Mouse (Mus musculus): ENCODE measurements around the gene Zmiz1. TPM values are rescaled to one million over a fixed set of nuclear protein-coding genes. Genes with fewer than 3 reads are reported as not detected.

The Zmiz1 gene
- polyA plus RNA-seq, 1 experiment from 2014 or later, result 31.3 TPM

DNA sequence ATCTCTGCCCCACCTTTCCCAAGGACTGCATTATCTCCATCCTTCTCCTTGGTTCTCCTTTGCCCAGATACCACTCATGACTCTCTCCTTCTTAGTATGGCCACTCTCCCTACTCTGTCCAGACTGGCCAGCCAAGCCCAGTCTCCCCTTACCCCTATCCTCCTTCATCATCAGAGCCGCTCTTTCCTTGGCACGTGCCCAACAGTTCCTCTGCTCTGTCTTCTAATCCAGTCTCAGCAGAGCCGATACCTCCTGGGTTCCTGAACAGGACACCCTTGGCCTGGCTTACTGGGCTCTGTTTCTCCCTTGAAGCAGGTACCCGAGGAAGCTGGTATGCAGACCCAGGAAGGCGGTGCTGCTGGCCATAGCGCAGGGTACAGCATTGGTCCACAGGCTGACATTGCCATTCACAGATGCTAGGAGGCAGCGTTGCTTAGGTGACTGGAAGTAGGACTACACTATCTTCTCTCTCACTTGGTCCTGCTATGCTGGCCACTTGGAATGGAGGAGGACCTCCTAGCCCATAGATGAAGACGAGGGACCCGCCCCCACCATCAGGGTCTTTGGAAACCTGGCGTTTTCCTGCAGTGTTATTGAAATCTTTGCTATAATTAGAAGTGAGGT, 80.6 kb downstream of the Zmiz1 start:
- Histone ChIP-seq H3K27me3 (ENCODE audit: control insufficient read depth, insufficient read depth, low read length) (no peaks in the 10 kb centered on the region), H3K4me2 (ENCODE audit: low read length) (no peak overlapping the region), H3K9me3 (ENCODE audit: control insufficient read depth, low read length) (no peaks in the 10 kb centered on the region), H3K4me3 (ENCODE audit: control insufficient read depth in 1 of 2, insufficient read depth in 1 of 2, low read depth in 1 of 2, low read length in 2 of 2) (no peak overlapping the region), H3K36me3 (ENCODE audit: control insufficient read depth, insufficient read depth, low read length) (peaks cover 42% of the 10 kb centered on the region), H3K27ac (replicated peaks in 1 of 2; ENCODE audit: control insufficient read depth in 1 of 2, insufficient read depth in 1 of 2, low read depth in 2 of 2, low read length in 2 of 2) (no peak overlapping the region), H3K9ac (ENCODE audit: low read length) (no peak overlapping the region), H3K4me1 (ENCODE audit: control insufficient read depth in 2 of 2, insufficient read depth in 2 of 2, low read length in 2 of 2) (peaks cover 8 to 42% of the 10 kb centered on the region in 2 experiments)
- 71% methylated on average over 10 of the region's 10 CpGs for WGBS
- ATAC-seq (ENCODE audit: insufficient number of reproducible peaks, insufficient read depth, low FRiP score, low read depth), result no peak

DNA sequence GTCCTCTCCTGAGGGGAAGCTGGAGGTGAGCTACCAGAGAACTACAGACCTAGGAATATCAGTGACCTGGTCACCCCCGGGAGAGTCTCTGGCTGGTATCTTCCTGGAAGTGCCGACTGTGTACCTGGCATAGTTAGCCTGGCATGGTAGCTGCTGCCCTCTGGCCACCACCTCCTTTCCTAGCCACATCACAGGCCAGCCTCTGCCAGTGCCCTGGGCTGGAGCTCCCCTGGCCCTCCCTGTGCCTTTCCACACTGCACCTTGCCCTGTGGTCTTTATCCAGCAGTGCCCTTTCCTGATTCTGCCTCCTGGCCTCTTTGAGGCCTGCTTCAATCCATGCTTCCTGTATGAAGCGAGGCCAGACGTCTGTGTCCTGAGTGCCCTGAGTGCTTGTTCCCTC, 81.2 kb downstream of the Zmiz1 start:
- ATAC-seq (ENCODE audit: insufficient number of reproducible peaks, insufficient read depth, low FRiP score, low read depth), result no peak
- WGBS, result 67% methylated on average over 4 of the region's 4 CpGs
- H3K9ac ChIP-seq (ENCODE audit: low read length), result 0 out of 2 replicates have a peak overlapping the region, but pooled peaks have one; percentile 25
- H3K4me1 ChIP-seq (ENCODE audit: control insufficient read depth in 2 of 2, insufficient read depth in 2 of 2, low read length in 2 of 2), result peaks cover 4 to 37% of the 10 kb centered on the region in 2 experiments; a peak in 3 of 4 replicates
- H3K27ac ChIP-seq (replicated peaks in 1 of 2; ENCODE audit: control insufficient read depth in 1 of 2, insufficient read depth in 1 of 2, low read depth in 2 of 2, low read length in 2 of 2), result no peak overlapping the region
- no peak overlapping the region for H3K4me3 ChIP-seq (ENCODE audit: control insufficient read depth in 1 of 2, insufficient read depth in 1 of 2, low read depth in 1 of 2, low read length in 2 of 2)
- H3K9me3 ChIP-seq (ENCODE audit: control insufficient read depth, low read length), result no peaks in the 10 kb centered on the region
- no peak overlapping the region for H3K4me2 ChIP-seq (ENCODE audit: low read length)
- no peaks in the 10 kb centered on the region for H3K27me3 ChIP-seq (ENCODE audit: control insufficient read depth, insufficient read depth, low read length)
- H3K36me3 ChIP-seq (ENCODE audit: control insufficient read depth, insufficient read depth, low read length), result peaks cover 44% of the 10 kb centered on the region

DNA sequence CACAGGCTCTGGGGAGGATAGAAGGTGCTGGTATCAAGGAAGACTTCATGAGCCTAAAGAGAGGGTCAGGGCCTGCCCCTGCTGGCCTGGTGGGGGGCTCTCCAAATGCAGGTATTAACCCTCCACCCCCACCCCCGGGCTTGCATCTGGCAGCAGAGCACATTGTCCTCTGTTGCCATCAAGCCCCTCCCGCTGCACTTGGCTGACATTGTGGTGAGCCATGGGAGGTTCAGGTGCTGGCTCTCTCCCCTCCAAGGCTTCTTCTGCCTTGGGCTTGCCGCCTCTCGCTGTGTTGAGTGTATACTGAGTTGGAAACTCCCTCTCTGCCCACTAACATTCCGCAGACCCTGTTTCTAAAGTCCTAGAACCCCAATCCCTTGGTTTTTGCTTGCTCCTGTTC, 82.2 kb downstream of the Zmiz1 start:
- no peak for ATAC-seq (ENCODE audit: insufficient number of reproducible peaks, insufficient read depth, low FRiP score, low read depth)
- Histone ChIP-seq H3K27me3 (ENCODE audit: control insufficient read depth, insufficient read depth, low read length) (no peaks in the 10 kb centered on the region), H3K4me2 (ENCODE audit: low read length) (no peak overlapping the region), H3K4me1 (ENCODE audit: control insufficient read depth in 2 of 2, insufficient read depth in 2 of 2, low read length in 2 of 2) (peaks cover 4 to 30% of the 10 kb centered on the region in 2 experiments; a peak in 3 of 4 replicates), H3K4me3 (ENCODE audit: control insufficient read depth in 1 of 2, insufficient read depth in 1 of 2, low read depth in 1 of 2, low read length in 2 of 2) (no peak overlapping the region), H3K27ac (replicated peaks in 1 of 2; ENCODE audit: control insufficient read depth in 1 of 2, insufficient read depth in 1 of 2, low read depth in 2 of 2, low read length in 2 of 2) (no peak overlapping the region), H3K36me3 (ENCODE audit: control insufficient read depth, insufficient read depth, low read length) (peaks cover 48% of the 10 kb centered on the region), H3K9ac (ENCODE audit: low read length) (no peak overlapping the region), H3K9me3 (ENCODE audit: control insufficient read depth, low read length) (no peaks in the 10 kb centered on the region)
- WGBS, result 78% methylated on average over 5 of the region's 5 CpGs

- Histone ChIP-seq H3K36me3 (ENCODE audit: control insufficient read depth, insufficient read depth, low read length) (peaks cover 46% of the 10 kb centered on the region), H3K27me3 (ENCODE audit: control insufficient read depth, insufficient read depth, low read length) (no peaks in the 10 kb centered on the region), H3K4me1 (ENCODE audit: control insufficient read depth in 2 of 2, insufficient read depth in 2 of 2, low read length in 2 of 2) (peaks cover 8 to 37% of the 10 kb centered on the region in 2 experiments), H3K9me3 (ENCODE audit: control insufficient read depth, low read length) (no peaks in the 10 kb centered on the region), H3K27ac (replicated peaks in 1 of 2; ENCODE audit: control insufficient read depth in 1 of 2, insufficient read depth in 1 of 2, low read depth in 2 of 2, low read length in 2 of 2) (no peak overlapping the region), H3K9ac (ENCODE audit: low read length) (no peak overlapping the region), H3K4me2 (ENCODE audit: low read length) (no peak overlapping the region), H3K4me3 (ENCODE audit: control insufficient read depth in 1 of 2, insufficient read depth in 1 of 2, low read depth in 1 of 2, low read length in 2 of 2) (no peak overlapping the region)
- ATAC-seq (ENCODE audit: insufficient number of reproducible peaks, insufficient read depth, low FRiP score, low read depth), result no peak
- 94% methylated on average over 4 of the region's 4 CpGs for WGBS
Measured at GRCm38 (mm10) chr14:25543098-25543497, 84.1 kb downstream of the Zmiz1 start.

- Histone ChIP-seq H3K4me3 (ENCODE audit: control insufficient read depth in 1 of 2, insufficient read depth in 1 of 2, low read depth in 1 of 2, low read length in 2 of 2) (no peak overlapping the region), H3K4me2 (ENCODE audit: low read length) (no peak overlapping the region), H3K9ac (ENCODE audit: low read length) (no peak overlapping the region), H3K27ac (replicated peaks in 1 of 2; ENCODE audit: control insufficient read depth in 1 of 2, insufficient read depth in 1 of 2, low read depth in 2 of 2, low read length in 2 of 2) (no peak overlapping the region), H3K27me3 (ENCODE audit: control insufficient read depth, insufficient read depth, low read length) (no peaks in the 10 kb centered on the region), H3K9me3 (ENCODE audit: control insufficient read depth, low read length) (no peaks in the 10 kb centered on the region), H3K36me3 (ENCODE audit: control insufficient read depth, insufficient read depth, low read length) (peaks cover 47% of the 10 kb centered on the region), H3K4me1 (ENCODE audit: control insufficient read depth in 2 of 2, insufficient read depth in 2 of 2, low read length in 2 of 2) (peaks cover 14 to 38% of the 10 kb centered on the region in 2 experiments)
- WGBS, result 94% methylated on average over 4 of the region's 4 CpGs
- ATAC-seq (ENCODE audit: insufficient number of reproducible peaks, insufficient read depth, low FRiP score, low read depth), result no peak
Measured at GRCm38 (mm10) chr14:25543927-25544326, 84.9 kb downstream of the Zmiz1 start.

DNA sequence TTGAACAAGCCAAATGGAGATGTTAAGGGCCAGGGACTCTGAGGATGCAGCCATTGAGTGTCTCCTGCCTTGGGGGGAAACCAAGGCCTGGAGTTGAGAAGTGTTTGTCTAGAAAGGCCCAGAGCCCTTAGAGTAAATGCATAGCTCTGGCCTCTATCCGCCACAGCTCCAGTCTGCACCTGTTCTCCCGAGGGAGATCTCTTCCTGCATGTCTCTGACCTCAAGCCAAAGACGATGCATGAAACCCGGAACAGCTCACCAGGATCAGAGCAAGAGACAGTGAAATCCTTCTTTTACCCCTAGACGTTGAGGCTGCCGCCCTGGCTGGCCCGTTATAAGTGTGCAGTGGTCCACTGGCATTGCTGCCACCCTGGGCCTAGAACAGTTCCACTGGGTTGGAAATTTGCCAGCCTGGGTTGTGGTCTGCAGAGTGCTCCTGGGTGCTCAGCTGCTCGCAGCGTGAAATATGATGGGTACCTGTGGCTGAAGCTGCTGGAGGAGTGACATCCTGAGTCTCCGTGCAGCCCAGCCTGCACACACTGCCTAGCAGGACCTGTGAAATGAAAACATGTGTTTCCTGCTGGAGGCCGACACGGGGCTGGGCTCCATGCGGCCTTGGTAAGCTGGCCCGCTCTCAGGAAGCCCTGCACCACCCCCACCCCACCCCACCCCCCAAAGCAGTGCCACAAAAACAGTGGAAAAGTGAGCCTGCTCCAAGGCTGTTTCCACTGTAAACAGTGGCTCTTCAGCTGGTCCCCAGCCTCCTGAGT, 88.1 kb downstream of the Zmiz1 start:
- Histone ChIP-seq H3K4me2 (ENCODE audit: low read length) (no peak overlapping the region), H3K9me3 (ENCODE audit: control insufficient read depth, low read length) (no peaks in the 10 kb centered on the region), H3K4me1 (ENCODE audit: control insufficient read depth in 2 of 2, insufficient read depth in 2 of 2, low read length in 2 of 2) (peaks cover 15 to 32% of the 10 kb centered on the region in 2 experiments), H3K27ac (replicated peaks in 1 of 2; ENCODE audit: control insufficient read depth in 1 of 2, insufficient read depth in 1 of 2, low read depth in 2 of 2, low read length in 2 of 2) (peak overlapping the region; percentile 30 to 60), H3K4me3 (ENCODE audit: control insufficient read depth in 1 of 2, insufficient read depth in 1 of 2, low read depth in 1 of 2, low read length in 2 of 2) (no peak overlapping the region), H3K9ac (ENCODE audit: low read length) (no peak overlapping the region), H3K36me3 (ENCODE audit: control insufficient read depth, insufficient read depth, low read length) (peaks cover 45% of the 10 kb centered on the region), H3K27me3 (ENCODE audit: control insufficient read depth, insufficient read depth, low read length) (no peaks in the 10 kb centered on the region)
- ATAC-seq (ENCODE audit: insufficient number of reproducible peaks, insufficient read depth, low FRiP score, low read depth), result peak; percentile 85
- 55% methylated on average over 14 of the region's 14 CpGs for WGBS

DNA sequence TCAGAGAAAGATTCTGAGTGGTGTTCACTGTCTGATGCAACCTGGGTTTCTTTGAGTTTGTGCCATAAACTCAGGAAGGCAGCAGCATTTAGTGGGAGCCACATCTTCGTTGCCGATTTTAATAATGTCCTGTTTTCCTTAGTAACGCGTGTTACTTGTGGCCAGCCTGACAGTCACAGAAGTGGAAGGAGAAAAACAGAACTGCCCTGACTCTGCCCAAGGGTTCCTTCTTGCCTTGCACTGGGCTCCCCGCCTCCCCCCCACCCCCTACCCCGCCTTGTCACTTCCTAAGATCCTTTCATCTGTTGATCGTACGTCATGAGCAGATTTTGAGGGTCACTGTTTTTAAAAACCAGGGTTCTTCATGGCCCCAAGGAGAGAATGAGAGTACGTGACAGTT, 88.9 kb downstream of the Zmiz1 start:
- H3K9ac ChIP-seq (ENCODE audit: low read length), result no peak overlapping the region
- peaks cover 47% of the 10 kb centered on the region for H3K36me3 ChIP-seq (ENCODE audit: control insufficient read depth, insufficient read depth, low read length)
- no peak overlapping the region for H3K4me2 ChIP-seq (ENCODE audit: low read length)
- no peaks in the 10 kb centered on the region for H3K9me3 ChIP-seq (ENCODE audit: control insufficient read depth, low read length)
- no peak for ATAC-seq (ENCODE audit: insufficient number of reproducible peaks, insufficient read depth, low FRiP score, low read depth)
- 82% methylated on average over 9 of the region's 9 CpGs for WGBS
- H3K27me3 ChIP-seq (ENCODE audit: control insufficient read depth, insufficient read depth, low read length), result no peaks in the 10 kb centered on the region
- H3K4me3 ChIP-seq (ENCODE audit: control insufficient read depth in 1 of 2, insufficient read depth in 1 of 2, low read depth in 1 of 2, low read length in 2 of 2), result no peak overlapping the region
- peaks cover 15 to 32% of the 10 kb centered on the region in 2 experiments for H3K4me1 ChIP-seq (ENCODE audit: control insufficient read depth in 2 of 2, insufficient read depth in 2 of 2, low read length in 2 of 2)
- H3K27ac ChIP-seq (replicated peaks in 1 of 2; ENCODE audit: control insufficient read depth in 1 of 2, insufficient read depth in 1 of 2, low read depth in 2 of 2, low read length in 2 of 2), result peak overlapping the region; percentile 30 to 60; a peak in 2 of 4 replicates
